Mouse (Mus musculus) large intestine, adult 2 months (tissue): Measurements from ENCODE around the gene Magi2. TPM values are rescaled to one million over a fixed set of nuclear protein-coding genes. Genes with fewer than 3 reads are reported as not detected.
"Not testable (repeated sequence)": the region's sequence is repeated elsewhere in the genome, so short reads cannot be mapped to it uniquely, and the experiment has no call there.

Source experiments
- DNase-seq: peaks from one replicate; pipeline ENCODE4 v3.0.0-alpha.2; 2012; ENCODE audit warnings: low read depth, low spot score
- WGBS: fragments of 180-500 bp; shearing (Covaris S2); methylation state at CpG from one replicate; pipeline ENCODE4 v1.1.7; 2018; 5-methylcytosine and 5-hydroxymethylcytosine counted together
- polyA plus RNA-seq: library from polyadenylated mRNA; depleted of rRNA; stranded (reverse); fragments of >200 nt; gene quantifications from 2 replicates; pipeline ENCODE4 v1.2.3, GENCODE M21; 2012

The Magi2 gene
- polyA plus RNA-seq, 1 experiment = 0.21 TPM

- WGBS = 29% methylated on average over 4 of the region's 4 CpGs
- DNase-seq = no peak
These were observed 1478.0 kb downstream of the Magi2 start for GRCm38 (mm10) chr5:20704886-20705285.

DNA sequence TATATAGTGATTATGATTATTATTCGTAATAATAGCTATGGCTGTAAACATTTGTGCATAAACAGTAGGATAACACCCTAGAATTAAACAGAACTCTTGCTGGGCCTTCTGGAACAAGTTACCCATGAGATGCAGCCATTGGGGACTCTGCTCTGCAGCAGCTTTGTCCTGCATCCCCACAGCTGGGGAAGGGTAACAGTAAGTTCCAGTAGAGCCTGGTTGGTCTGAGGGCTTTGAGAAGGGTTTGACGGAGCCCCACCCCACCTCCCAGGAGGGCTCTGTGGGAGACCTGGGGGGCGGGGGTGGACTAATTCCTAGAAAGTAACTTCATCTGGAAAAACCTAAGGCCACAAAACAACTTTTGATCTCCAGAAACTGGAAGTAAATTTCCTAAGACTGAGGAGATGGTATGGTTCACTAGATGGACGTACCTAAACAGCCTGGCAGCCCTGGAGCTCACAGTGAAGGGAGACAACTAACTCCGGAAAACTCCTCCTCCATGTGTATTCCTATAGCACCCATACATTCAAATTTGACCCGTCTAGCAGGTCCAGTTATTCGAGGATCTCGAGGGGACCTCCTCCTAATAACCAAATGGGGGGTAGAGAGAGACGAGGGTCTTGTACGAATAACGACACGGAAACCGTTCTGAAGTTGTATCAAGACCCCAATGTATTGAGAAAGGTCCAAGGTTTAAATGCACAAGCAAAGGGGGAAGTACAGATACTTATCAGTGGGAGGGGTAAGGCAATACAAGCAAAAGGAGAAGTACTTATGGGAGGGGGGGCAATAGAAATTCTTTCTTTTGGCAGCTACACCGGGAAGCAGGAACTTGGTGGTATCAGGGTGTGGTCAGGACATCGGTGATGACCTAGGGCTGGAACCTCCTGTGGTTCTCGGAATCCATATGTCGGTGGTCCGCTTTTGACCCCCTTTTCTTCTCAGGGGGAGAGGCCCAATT lies 1479.8 kb downstream of the Magi2 start:
- DNase-seq = not testable (repeated sequence)
- 85% methylated on average over 14 of the region's 18 CpGs for WGBS

- WGBS = 70% methylated on average over 6 of the region's 6 CpGs
These were observed 1484.0 kb downstream of the Magi2 start for GRCm38 (mm10) chr5:20710845-20711244.

GRCm38 (mm10) chr5:20714619-20715018 lies 1487.8 kb downstream of the Magi2 start:
- WGBS = 88% methylated on average over 1 of the region's 1 CpGs
- not testable (repeated sequence) for DNase-seq

More at GRCm38 (mm10) chr5:20710845-20711244, 1484.0 kb downstream of the Magi2 start:
- not testable (repeated sequence) for DNase-seq

GRCm38 (mm10) chr5:20715980-20716379 lies 1489.1 kb downstream of the Magi2 start:
- 91% methylated on average over 6 of the region's 6 CpGs for WGBS
- DNase-seq = not testable (repeated sequence)

DNA sequence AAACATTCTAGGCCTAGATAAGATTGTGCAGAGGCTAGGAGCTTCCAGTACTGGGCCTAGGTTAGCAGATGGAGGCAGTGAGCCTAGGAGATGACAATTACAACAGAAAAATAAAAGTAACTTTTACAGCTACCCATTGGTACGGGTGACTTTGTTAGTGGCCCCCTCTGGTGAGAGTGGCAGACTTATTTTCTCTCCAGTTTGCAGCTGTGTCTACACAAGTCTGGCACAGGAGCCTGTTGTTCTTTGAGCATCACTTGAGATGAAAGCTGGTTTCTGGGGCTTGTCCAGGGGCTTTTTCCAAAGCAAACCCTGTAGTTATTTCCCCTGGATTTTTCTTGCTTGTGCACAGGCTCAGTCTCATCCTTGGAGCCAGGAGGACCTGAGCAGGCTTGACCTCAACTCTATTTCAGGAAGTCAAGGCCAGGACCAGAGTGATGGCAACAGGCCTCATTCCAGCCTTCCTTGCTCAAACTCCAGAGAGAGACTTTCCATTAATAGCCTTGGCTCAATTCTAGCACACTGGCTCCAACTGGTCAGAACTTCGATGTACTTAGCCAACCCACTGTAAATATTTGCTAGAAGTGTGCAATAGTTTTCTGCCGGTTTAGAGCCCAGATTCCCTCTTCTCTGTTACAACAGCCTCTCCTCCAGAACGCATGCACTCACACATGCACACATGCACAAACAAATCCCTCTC lies 1493.5 kb downstream of the Magi2 start:
- WGBS = 29% methylated on average over 4 of the region's 4 CpGs

GRCm38 (mm10) chr5:20723226-20723625 lies 1496.4 kb downstream of the Magi2 start:
- DNase-seq = not testable (repeated sequence)
- WGBS = 72% methylated on average over 4 of the region's 4 CpGs

More for the DNA sequence above, 1493.5 kb downstream of the Magi2 start:
- DNase-seq = no peak

- WGBS = 43% methylated on average over 2 of the region's 2 CpGs
- no peak for DNase-seq
These were observed 1512.0 kb downstream of the Magi2 start for GRCm38 (mm10) chr5:20738795-20739194.

DNA sequence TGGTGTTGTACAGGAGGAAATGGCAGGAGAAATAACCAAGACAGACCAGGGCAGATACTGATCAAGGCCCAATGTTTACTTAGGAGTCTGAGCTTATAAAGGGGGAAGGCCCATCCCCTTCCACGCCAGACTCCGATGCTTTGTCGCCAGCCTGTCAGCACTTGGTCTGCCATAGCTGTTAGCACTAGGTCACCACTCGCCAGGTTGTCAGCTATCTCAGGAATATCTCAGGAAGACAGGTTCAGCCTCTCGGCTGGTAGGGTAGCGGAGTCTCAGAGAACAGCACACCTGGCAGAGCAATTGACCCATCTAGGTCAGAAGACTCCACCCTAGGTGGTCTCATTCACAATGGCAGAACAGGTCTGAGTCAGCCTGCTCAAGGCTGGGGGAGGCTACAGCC lies 1514.4 kb downstream of the Magi2 start:
- WGBS = 57% methylated on average over 6 of the region's 6 CpGs

GRCm38 (mm10) chr5:20741936-20742335 lies 1515.1 kb downstream of the Magi2 start:
- WGBS = 95% methylated on average over 8 of the region's 8 CpGs
- no peak for DNase-seq

More for the DNA sequence above, 1514.4 kb downstream of the Magi2 start:
- DNase-seq = no peak

- no peak for DNase-seq
- WGBS = 90% methylated on average over 4 of the region's 4 CpGs
These were observed 1521.3 kb downstream of the Magi2 start for GRCm38 (mm10) chr5:20748142-20748541.

GRCm38 (mm10) chr5:20748856-20749255 lies 1522.0 kb downstream of the Magi2 start:
- DNase-seq = no peak
- 80% methylated on average over 8 of the region's 8 CpGs for WGBS

DNA sequence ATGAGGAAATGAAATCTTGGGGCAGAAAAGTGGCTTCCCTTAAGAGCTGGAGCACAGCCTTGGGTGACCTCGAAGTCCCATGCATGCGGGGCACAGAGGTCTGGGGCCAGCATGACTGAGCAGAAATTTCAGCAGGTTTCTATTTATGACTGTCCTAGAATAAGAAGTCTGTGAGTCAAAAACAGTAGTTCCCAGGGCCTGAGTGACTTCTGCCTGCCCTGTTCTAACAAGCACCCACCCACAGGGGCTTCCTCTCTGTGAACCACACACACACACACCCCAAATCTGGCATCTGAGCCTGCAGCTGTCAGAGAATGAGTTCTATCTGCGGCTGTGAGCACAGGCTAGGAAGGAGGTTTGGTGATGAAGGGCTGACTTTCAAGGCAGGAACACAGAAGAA lies 1522.7 kb downstream of the Magi2 start:
- WGBS = 72% methylated on average over 3 of the region's 3 CpGs
- DNase-seq = no peak

DNA sequence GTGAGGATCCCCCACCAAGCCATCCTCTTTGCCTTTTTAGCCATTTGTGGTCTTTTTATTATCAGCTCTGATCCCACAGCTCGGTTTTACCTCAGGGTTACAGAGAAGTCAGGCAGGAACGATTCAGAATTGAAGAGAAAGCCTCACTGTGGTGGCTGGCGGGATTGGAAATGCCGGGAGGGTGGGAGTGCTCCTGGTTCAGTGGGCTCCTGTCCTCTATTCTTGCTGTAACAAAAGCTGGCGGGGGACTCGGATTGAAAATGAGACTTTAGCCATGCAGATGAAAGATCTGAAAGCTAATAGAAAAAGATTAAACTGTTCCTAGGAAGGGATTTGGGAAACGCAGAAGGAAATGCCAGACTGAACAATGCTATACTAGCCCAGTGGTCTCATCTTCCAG lies 1524.2 kb downstream of the Magi2 start:
- DNase-seq = no peak
- 85% methylated on average over 7 of the region's 7 CpGs for WGBS

DNA sequence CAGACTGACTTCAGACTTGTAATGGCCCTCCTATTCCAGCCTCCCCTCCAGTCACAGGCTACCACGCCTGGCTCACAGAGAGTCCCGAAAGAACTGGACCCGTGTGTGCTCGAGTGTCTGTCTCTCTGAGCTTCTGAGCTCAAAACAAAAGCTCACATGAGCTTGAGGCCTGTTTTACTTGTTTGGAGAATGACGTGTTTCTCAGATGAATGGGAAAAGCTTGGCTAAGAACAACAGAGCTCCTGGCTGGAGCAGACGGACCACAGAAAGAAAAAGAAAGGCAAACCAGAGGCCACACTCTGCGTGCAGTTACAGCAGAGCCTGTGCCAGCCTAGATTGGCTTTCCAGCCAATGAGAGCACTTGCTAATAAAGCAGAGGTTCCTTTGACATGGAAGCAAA lies 1524.9 kb downstream of the Magi2 start:
- 58% methylated on average over 7 of the region's 7 CpGs for WGBS
- no peak for DNase-seq

- DNase-seq = no peak
- WGBS = 14% methylated on average over 2 of the region's 2 CpGs
These were observed 1526.3 kb downstream of the Magi2 start for GRCm38 (mm10) chr5:20753096-20753495.

DNA sequence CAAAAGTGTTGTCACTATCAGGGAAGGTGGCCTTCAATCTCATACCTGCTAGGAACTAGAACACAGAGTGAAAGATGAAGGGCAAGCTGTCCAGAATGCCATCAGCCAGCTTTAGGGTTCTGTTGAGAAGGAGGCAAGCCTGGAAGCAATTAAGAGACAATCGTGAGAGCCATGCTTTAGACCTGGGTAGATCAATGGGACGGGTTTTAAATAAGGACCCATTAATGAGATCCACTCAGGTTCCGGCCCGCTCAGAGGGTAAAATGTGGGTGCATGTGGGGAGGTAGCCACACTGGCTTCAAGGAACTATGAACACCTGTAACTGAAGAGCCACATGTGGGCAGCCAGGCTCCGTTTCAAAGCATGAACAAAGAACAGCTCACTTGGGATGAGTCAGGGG lies 1527.1 kb downstream of the Magi2 start:
- WGBS = 76% methylated on average over 5 of the region's 5 CpGs
- no peak for DNase-seq
